In genomic region chr17:46428761-46429414, GRCm38 (mm10) we compare ENCODE assay signal across 7 mouse cellular contexts. TPM values are rescaled to one million over a fixed set of nuclear protein-coding genes. Genes with fewer than 3 reads are reported as not detected.
A peak's percentile ranks its signal among the peaks of the same experiment; 100 is the strongest.
DNase-seq lines count a peak whose midpoint lies in the region; ATAC-seq and TF ChIP-seq lines count a peak whose summit lies in the region.

Crip3 (plus strand) TSS chr17:46428926.

- H3K36me3 ChIP-seq in thymus, adult 2 months (ENCODE audit: control insufficient read depth, insufficient read depth, low read length): no peaks in the 10 kb centered on the region
- H3K36me3 ChIP-seq in forebrain, embryonic 13.5 days (ENCODE audit: poor library complexity, severe bottlenecking): no peaks in the 10 kb centered on the region
- no peaks in the 10 kb centered on the region for H3K36me3 ChIP-seq in liver, embryonic 13.5 days

- TF ChIP-seq CTCF in thymus, adult 2 months (IDR thresholded peaks at IDR 0.05; ENCODE audit: borderline replicate concordance, control insufficient read depth, extremely low read depth, insufficient read depth, low read length, poor library complexity): no peak

- H3K4me3 ChIP-seq in thymus, adult 2 months (ENCODE audit: control insufficient read depth, insufficient read depth, low read length): no peak within 1 kb of the TSS
- H3K4me3 ChIP-seq in forebrain, embryonic 13.5 days: no peak within 1 kb of the TSS
- H3K4me3 ChIP-seq in liver, embryonic 13.5 days (replicated peaks): no peak within 1 kb of the TSS

- H3K27ac ChIP-seq in thymus, adult 2 months (ENCODE audit: control insufficient read depth, insufficient read depth, low read length): no peak within 1 kb of the TSS
- no peak within 1 kb of the TSS for H3K27ac ChIP-seq in forebrain, embryonic 13.5 days
- H3K27ac ChIP-seq in liver, embryonic 13.5 days: no peak within 1 kb of the TSS

- H3K4me1 ChIP-seq in thymus, adult 2 months (replicated peaks; ENCODE audit: control insufficient read depth, insufficient read depth, low read length): no peaks in the 10 kb centered on the region
- peaks cover 10% of the 10 kb centered on the region; the same call in 1 of the 2 replicates for H3K4me1 ChIP-seq in forebrain, embryonic 13.5 days
- H3K4me1 ChIP-seq in liver, embryonic 13.5 days (replicated peaks): peaks cover 7% of the 10 kb centered on the region

- WGBS in thymus, adult 2 months: 23% methylated on average over 18 of the region's 18 CpGs
- 13% methylated on average over 18 of the region's 18 CpGs for WGBS in forebrain, embryonic 13.5 days
- WGBS in liver, embryonic 13.5 days (ENCODE audit: insufficient replicate concordance): 17% methylated on average over 18 of the region's 18 CpGs

- DNase-seq in thymus, adult 2 months: no peak
- no peak for DNase-seq in thymus, postnatal 10 days (ENCODE audit: low spot score in 2 of 2)
- no peak for DNase-seq in liver, embryonic 13.5 days
- peak; percentile 40 for DNase-seq in testis, postnatal 14 days (ENCODE audit: low spot score)
- DNase-seq in spleen, postnatal 4 days (ENCODE audit: low spot score in 2 of 2): no peak
- DNase-seq in cerebellum, postnatal 25 days: no peak

- H3K9me3 ChIP-seq in forebrain, embryonic 13.5 days (replicated peaks): no peaks in the 10 kb centered on the region
- H3K9me3 ChIP-seq in liver, embryonic 13.5 days (replicated peaks): no peaks in the 10 kb centered on the region

- no peaks in the 10 kb centered on the region; the same call in 1 of the 2 replicates for H3K27me3 ChIP-seq in thymus, adult 2 months (ENCODE audit: control insufficient read depth, insufficient read depth, low read length)
- peaks cover 13% of the 10 kb centered on the region; the same call in 1 of the 2 replicates for H3K27me3 ChIP-seq in forebrain, embryonic 13.5 days
- peaks cover 36% of the 10 kb centered on the region for H3K27me3 ChIP-seq in liver, embryonic 13.5 days

- 0 out of 2 replicates have a peak, but pooled peaks have one; percentile 38 for ATAC-seq in forebrain, embryonic 13.5 days
- no peak for ATAC-seq in liver, embryonic 13.5 days (ENCODE audit: low read depth)

- no peak within 1 kb of the TSS for H3K9ac ChIP-seq in forebrain, embryonic 13.5 days
- no peak within 1 kb of the TSS for H3K9ac ChIP-seq in liver, embryonic 13.5 days

- H3K4me2 ChIP-seq in forebrain, embryonic 13.5 days: peak within 1 kb of the TSS; percentile 48
- H3K4me2 ChIP-seq in liver, embryonic 13.5 days: peak within 1 kb of the TSS; percentile 38; the same call in 1 of the 2 replicates

- no peak for TF ChIP-seq POLR2A in thymus, adult 2 months (IDR thresholded peaks at IDR 0.05; ENCODE audit: control insufficient read depth, extremely low read depth, insufficient read depth, low read length, poor library complexity)

RNA-seq across cellular contexts. Expression of gene Crip3, which starts in this region (rescaled TPM):
- polyA plus RNA-seq in thymus, adult 2 months (2012; rRNA removed): 348 and 429 TPM in 2 replicates
- polyA plus RNA-seq in forebrain, embryonic 13.5 days (2015; fragmentation: Nextera tagmentation; extraction: Ambion mirVana): 0.75 and 0.89 TPM in 2 replicates
- polyA plus RNA-seq in liver, embryonic 13.5 days (2015; fragmentation: Nextera tagmentation; extraction: Ambion mirVana): not detected in 2 replicates

Comparison
In these comparisons a context has a peak if more than half of its experiments do, and no peak if none do; other contexts are left out.
1. RNA of gene Crip3 (polyA plus RNA-seq): 348 to 429 TPM in thymus, adult 2 months; 0.75 to 0.89 TPM in forebrain, embryonic 13.5 days and not detected in liver, embryonic 13.5 days; every median in the first group is over 100 times any median in the second.
2. Peak in ATAC-seq and H3K4me2 ChIP-seq in forebrain, embryonic 13.5 days; RNA of the gene not detected or under 1 TPM.